Mouse (Mus musculus) gastrocnemius, adult 2 months (tissue): Measurements from ENCODE around the gene Fam221a. TPM values are rescaled to one million over a fixed set of nuclear protein-coding genes. Genes with fewer than 3 reads are reported as not detected.

Experiments used
- DNase-seq: peaks from one replicate; pipeline ENCODE4 v3.0.0; 2022
- H3K27ac ChIP-seq: fragments of 200-600 bp; 2 replicates; pipeline ENCODE4 v1.8.1; 2022; ENCODE audit warnings: mild to moderate bottlenecking
- H3K4me3 ChIP-seq: fragments of 200-600 bp; 2 replicates; pipeline ENCODE4 v1.8.1; 2022; ENCODE audit warnings: mild to moderate bottlenecking, moderate library complexity
- CTCF ChIP-seq: fragments of 200-600 bp; IDR thresholded peaks from 2 replicates; pipeline ENCODE4 v1.8.1; 2022; ENCODE audit warnings: antibody characterized with exemption, mild to moderate bottlenecking, moderate library complexity
- intact Hi-C: fragments of 180-260 bp; cut with DNase I; formaldehyde crosslinking; loops from one replicate; pipeline ENCODE4 v1.15.1; 2025
- total RNA-seq, 2 experiments: library from RNA; stranded (reverse); gene quantifications; 2 replicates each; pipeline ENCODE4 v1.2.3; 2021

Gene Fam221a
- total RNA-seq, 2 experiments from 2014 or later, result 0.14 to 0.26 TPM

DNA sequence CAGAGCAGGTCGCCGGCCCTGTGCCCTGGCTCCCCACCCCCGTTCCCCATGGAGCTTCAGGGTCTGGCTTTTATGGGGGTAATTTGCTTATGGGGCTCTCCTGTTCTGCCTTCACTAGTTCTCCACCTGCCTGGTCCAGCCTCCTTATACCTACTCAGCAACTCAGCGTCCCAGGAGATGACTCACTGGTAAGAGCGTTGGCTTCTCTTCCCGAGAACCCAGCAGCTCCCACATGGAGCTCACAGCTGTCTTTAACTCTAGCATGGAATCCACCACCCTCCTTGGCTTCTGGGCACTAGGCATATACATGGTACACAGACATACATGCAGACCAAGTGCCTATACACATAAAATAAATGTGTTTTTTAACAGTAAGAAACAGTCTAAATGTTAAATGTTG lies 28.4 kb upstream of the Fam221a start:
- Histone ChIP-seq H3K4me3 (no peak overlapping the region), H3K27ac (no peak overlapping the region)
- intact Hi-C loops, result no loop called here
- TF ChIP-seq CTCF, result no peak
- DNase-seq, result no peak

DNA sequence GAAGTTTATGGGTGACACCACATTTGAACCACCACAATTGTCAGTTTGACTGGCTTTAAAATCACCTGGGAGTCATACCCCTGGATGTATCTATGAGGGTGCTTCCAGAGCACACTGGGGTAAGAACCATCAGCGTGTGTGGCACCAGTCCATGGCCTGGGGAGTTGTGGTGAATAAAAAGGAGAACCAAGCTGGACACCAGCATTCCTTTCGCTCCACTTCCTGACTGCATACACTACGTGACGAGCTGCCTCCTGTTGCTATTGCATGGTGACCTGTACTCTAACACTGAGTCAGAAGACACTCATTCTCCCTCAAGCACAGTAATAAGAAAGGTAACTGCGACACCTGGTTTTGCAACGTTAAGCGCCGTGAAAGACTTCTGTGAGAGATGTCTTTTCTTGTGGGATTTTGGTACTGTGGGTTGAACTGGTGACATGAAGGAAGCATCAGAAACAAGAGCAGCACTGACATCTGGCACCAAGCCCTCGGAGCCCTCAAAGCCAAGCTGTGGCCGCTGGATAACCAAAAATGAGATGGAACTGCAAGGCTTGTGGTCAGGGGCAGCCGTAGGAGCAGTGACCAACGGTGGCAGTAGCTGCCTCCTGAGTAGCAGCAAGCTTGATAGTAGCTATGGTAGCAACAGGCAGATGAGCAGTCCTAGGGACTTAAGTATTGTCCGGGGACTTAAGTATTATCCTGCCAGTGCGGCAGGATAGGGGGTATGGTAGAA lies 23.6 kb upstream of the Fam221a start:
- TF ChIP-seq CTCF, result no peak
- no peak overlapping the region for H3K4me3 ChIP-seq
- intact Hi-C loops, result no loop called here

DNA sequence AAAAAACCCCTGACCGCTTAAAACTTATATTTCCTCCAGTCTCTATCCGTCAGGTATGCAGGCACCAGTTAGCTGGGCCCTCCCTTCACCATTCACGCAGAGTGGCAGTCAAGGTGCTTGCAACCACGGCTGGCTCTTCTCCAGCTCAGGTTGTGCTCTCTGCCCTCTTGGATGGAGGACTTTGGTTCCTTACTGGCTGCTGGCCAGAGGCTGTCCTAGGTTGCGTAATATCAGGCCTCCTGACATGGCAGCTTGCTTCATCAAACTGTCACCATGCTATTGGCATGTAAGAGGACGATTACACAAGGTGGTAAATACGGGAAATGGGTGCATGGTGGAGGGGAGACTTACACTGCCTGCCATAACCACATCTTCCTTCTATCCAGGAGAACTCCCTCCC lies 17.7 kb upstream of the Fam221a start:
- no peak for TF ChIP-seq CTCF
- intact Hi-C loops, result no loop called here
- DNase-seq, result no peak
- Histone ChIP-seq H3K27ac (no peak overlapping the region), H3K4me3 (no peak overlapping the region)

More for the DNA sequence above, 23.6 kb upstream of the Fam221a start:
- no peak for DNase-seq
- no peak overlapping the region for H3K27ac ChIP-seq

DNA sequence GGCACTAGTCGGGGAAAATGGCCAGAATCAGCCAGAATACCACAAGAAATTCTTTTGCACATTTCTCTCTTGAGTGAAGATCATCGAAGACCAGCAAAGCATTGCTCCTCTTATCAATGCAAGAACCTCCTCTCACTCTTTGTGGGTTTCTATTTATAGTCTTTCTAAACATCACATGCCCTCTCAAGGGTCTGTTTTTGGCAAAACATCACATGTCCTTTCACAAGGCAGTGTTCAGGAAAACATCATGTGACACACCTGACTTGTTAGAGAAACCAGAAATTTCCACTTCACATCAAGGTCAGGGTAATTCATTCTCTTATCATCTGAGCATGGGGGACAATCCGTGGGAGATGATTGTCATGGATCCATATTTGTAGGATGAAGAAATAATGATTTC lies 12.9 kb upstream of the Fam221a start:
- intact Hi-C loops, result no loop called here
- no peak overlapping the region for H3K4me3 ChIP-seq
- no peak overlapping the region for H3K27ac ChIP-seq
- no peak for DNase-seq
- no peak for TF ChIP-seq CTCF

DNA sequence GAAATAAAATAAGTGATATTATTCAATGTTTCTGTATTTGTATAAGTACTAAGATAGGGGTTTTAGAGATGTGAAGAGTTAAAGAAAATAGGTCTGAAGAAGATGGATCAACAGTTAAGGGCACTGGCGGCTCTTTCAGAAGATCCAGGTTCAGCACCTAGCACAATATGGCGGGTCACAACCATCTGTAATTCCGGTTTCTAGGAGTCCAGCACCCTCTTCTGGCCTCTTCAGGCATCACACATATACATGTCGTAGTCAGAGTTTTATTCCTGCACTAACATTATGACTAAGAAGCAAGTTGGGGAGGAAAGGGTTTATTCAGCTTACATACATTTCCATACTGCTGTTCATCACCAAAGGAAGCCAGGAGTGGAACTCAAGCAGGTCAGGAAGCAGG lies 12.4 kb upstream of the Fam221a start:
- no peak for DNase-seq
- intact Hi-C loops, result no loop called here
- peak; percentile 17; the same call in 1 of the 2 replicates for TF ChIP-seq CTCF
- Histone ChIP-seq H3K4me3 (no peak overlapping the region), H3K27ac (no peak overlapping the region)

DNA sequence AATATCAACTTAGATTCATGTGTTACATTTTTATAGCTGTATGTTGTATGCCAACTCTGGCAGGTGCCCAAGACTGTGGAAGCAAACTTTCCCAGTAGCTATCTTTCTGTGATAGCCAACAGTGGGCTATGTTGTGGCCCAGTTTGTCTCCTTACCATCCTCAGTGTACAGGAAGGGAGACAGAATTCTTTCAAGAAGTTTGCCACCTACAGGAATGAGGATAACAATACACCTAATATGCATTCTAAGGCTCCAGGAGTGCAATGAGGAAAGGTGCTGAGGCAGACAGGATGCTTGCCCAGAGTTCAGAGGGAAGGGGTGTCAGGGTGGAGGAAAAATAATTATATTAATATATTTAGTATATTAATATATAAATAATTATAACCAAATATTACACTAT lies 7.1 kb upstream of the Fam221a start:
- Histone ChIP-seq H3K27ac (no peak overlapping the region), H3K4me3 (no peak overlapping the region)
- intact Hi-C loops, result no loop called here
- TF ChIP-seq CTCF, result peak; percentile 10; the same call in 1 of the 2 replicates
- no peak for DNase-seq

DNA sequence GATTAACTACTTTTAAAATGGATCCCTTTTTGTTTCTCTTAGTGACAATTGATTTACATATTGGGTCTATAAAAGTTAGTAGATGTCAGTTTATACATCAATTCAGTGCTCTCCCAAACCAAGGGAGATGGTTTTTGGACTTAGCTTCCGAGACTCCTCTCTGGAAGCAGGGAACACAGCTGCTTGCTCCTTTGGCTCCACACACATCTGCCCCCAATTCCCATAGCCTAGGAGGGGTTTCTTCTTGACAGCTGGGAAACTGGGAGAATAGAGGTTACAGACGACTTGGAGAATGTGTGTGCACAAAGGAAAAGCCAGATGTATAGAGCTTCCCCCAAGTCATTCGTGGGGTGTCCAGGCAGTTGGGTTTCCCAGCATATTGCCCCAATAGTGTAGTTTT lies 673 bp downstream of the Fam221a start:
- H3K27ac ChIP-seq, result peak overlapping the region; percentile 81
- intact Hi-C loops, result no loop called here
- H3K4me3 ChIP-seq, result peak overlapping the region; percentile 79
- no peak for DNase-seq
- no peak for TF ChIP-seq CTCF

DNA sequence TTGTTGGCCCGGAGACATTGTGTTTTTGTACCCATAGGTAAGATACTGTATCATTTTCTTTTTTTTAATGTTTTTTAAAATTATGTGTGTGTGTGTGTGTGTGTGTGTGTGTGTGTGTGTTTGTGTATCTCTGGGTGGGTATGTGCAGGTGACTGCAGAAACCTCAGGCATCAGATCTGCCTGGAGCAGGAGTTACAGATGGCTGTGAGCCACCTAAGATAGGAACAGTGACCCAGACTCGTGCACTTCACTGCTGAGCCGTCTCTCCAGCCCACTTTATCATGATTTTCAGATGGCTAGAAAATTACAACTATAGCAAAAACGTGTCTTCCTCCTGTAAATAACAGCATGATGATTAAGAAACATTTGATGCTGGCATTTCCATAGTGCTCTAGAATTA lies 5.2 kb downstream of the Fam221a start:
- H3K27ac ChIP-seq, result no peak overlapping the region
- TF ChIP-seq CTCF, result no peak
- no peak for DNase-seq
- intact Hi-C loops, result no loop called here
- no peak overlapping the region for H3K4me3 ChIP-seq

DNA sequence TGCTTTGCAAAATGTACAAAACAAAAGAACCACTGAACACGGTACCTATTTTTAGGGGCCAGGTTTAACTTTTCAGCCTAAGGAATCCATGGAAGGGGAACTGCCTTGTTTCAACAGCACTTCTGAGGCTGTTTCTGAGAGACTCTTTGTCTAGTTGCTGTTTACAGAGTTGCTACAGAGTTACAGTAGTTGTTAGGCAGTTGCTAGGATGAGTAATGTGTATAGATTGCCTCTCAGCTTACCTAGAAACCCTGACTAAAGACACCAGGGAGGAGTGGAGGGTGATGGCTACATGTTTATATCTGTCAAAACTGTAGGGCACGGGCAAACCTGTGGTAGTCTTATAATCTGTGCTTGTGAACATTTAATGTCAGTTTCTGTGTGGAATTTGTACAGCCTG lies 6.4 kb downstream of the Fam221a start:
- intact Hi-C loops, result no loop called here
- DNase-seq, result no peak
- H3K27ac ChIP-seq, result no peak overlapping the region
- no peak overlapping the region for H3K4me3 ChIP-seq
- no peak for TF ChIP-seq CTCF

DNA sequence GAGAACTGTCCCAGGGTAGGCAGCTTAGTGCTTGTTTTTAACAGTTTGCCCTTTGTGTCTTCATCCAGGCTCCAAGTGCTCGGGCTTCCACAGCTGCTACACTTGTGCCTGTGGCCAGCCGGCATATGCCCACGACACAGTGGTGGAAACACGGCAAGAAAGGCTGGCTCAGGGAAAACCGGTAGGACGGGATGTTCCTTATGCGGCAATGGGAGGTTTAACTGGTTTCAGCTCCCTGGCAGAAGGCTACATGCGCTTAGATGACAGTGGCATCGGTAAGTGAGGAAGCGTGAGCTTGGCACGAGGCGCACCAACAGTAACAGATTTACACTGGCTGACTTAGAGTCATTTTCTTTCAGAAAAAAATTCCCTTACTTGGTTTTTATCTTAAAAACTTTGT lies 10.8 kb downstream of the Fam221a start:
- intact Hi-C loops, result no loop called here
- Histone ChIP-seq H3K27ac (no peak overlapping the region), H3K4me3 (no peak overlapping the region)
- TF ChIP-seq CTCF, result no peak
- no peak for DNase-seq

DNA sequence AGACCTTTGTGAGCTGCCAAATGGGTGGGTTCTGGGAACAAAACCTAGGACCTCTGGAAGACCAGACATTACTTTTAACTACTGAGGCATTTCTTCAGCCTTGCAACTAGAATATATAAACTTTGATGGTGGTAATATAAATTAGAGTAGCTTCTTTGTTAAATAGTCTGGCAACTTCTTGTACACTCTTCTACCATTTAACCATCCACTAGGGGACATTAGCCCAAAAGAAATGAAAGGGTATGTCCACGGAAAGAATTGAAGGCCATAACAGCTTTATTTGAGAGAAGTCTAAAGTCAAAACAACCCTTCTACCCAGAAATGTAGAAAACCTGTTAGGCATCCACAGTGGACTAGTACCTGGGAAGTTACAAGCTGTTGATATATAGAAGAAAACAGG lies 26.7 kb downstream of the Fam221a start:
- peak; percentile 41; the same call in 1 of the 2 replicates for TF ChIP-seq CTCF
- H3K4me3 ChIP-seq, result no peak overlapping the region
- H3K27ac ChIP-seq, result no peak overlapping the region
- intact Hi-C loops, result loop anchor here (10.0 kb wide), 1 partner anchor 339 kb away; no protein-coding TSS in a partner anchor
- no peak for DNase-seq

DNA sequence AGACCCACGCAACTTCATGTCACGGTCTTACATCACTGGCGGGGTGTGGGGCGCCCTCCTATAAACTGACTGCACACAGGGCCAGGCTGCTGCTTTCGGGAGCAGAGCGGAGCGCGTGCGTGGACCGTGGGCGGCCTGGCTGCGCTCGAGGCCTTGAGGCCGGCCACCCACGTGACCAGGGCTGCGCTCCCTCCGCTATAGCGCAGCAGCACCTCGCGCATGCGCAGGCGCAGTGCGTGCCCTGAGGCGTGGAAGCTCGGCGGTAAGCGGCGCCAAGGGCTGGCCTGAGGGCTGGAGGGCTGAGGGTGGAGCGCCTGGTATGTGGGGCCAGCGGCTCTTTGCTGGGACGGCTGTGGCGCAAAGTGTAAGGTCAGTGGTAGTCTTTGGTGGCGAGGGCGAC lies 27.8 kb downstream of the Fam221a start, which contains the start of gene Stk31:
Gene Stk31, plus strand, starts transcription at position 289 of the 400 bp plus-strand sequence.
- intact Hi-C loops, result loop anchor here (10.0 kb wide), 1 partner anchor 341 kb away; no protein-coding TSS in a partner anchor
- Histone ChIP-seq H3K4me3 (no peak within 1 kb of the TSS; the same call in 1 of the 2 replicates), H3K27ac (no peak within 1 kb of the TSS)
- peak; percentile 49 for DNase-seq
- no peak for TF ChIP-seq CTCF

DNA sequence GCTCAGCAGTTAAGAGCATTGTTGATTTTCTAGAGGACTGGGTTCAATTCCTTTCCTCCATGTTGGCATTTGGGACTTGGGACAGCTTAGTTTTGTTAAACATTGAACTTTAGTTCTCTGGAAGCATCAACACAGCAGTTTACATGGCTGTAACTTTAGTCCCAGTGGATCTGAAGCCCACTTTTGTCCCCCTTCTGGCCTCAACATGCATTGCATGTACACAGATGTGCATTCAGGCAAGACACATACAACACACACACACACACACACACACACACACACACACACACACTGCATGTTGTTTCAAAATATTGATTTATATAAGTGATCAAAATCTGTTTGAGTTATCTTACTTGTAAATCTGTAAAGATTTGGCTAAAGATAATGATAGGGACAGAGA lies 29.9 kb downstream of the Fam221a start:
- TF ChIP-seq CTCF, result peak; percentile 25; the same call in 1 of the 2 replicates
- no peak for DNase-seq
- intact Hi-C loops, result loop anchor here (10.0 kb wide), 1 partner anchor 343 kb away; no protein-coding TSS in a partner anchor
- Histone ChIP-seq H3K4me3 (no peak overlapping the region), H3K27ac (no peak overlapping the region)

DNA sequence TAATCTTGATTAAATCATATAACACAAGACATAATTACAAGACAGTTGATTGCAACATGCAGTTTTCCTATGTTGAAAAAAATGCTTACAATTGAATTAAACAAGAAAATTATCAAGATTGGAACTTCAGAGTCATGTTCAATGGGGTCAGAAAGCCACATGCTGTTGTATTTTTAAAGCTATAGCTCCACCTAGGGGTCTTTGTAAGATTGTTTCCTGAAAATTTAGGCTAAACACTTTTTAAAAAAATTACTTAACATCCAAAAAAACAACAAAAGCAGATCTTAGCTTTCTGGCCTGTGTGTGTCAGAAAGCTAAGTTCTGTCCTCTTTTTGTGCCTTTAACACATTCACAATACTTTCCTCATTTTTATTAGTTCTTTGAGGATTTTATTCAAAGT lies 30.8 kb downstream of the Fam221a start:
- H3K27ac ChIP-seq, result no peak overlapping the region
- TF ChIP-seq CTCF, result peak; percentile 76
- DNase-seq, result no peak
- intact Hi-C loops, result loop anchor here (1.0 to 10.0 kb wide), 2 partner anchors 129 to 344 kb away; no protein-coding TSS in a partner anchor
- no peak overlapping the region for H3K4me3 ChIP-seq
